ENCODE assay signal across 8 mouse cellular contexts in genomic region chr2:10284636-10285270, GRCm38 (mm10).
DNase-seq lines count a peak whose midpoint lies in the region; ATAC-seq and TF ChIP-seq lines count a peak whose summit lies in the region.

No protein-coding gene starts in this region.

- DNase-seq in heart, adult 11 months = peak; percentile 92
- no peak for DNase-seq in heart, postnatal 25 days (ENCODE audit: low spot score)
- DNase-seq in embryo, embryonic 11 days = peak; percentile 86
- peak; percentile 34 to 49 for DNase-seq in layer of hippocampus, postnatal 10 days (ENCODE audit: low spot score in 2 of 2)
- peak; percentile 71 for DNase-seq in retina, embryonic 14.5 days (ENCODE audit: low spot score)

- no peaks in the 10 kb centered on the region for H3K9me3 ChIP-seq in ES-Bruce4 (replicated peaks; ENCODE audit: control insufficient read depth, insufficient read depth, low read length, poor library complexity, severe bottlenecking)
- no peaks in the 10 kb centered on the region for H3K9me3 ChIP-seq in heart, embryonic 14.5 days (ENCODE audit: control insufficient read depth, low read length)

- no peaks in the 10 kb centered on the region for H3K36me3 ChIP-seq in ES-Bruce4 (ENCODE audit: control insufficient read depth, insufficient read depth, low read length, poor library complexity, severe bottlenecking)
- H3K36me3 ChIP-seq in heart, embryonic 14.5 days (ENCODE audit: control insufficient read depth, insufficient read depth, low read length) = no peaks in the 10 kb centered on the region

- intact Hi-C loops in heart, postnatal 25 days (cut with DNase I) = loop anchor here (5.0 kb wide), 1 partner anchor 1607 kb away; no protein-coding TSS in a partner anchor

- H3K27ac ChIP-seq in ES-Bruce4 (ENCODE audit: insufficient read depth, low read length) = no peak overlapping the region
- H3K27ac ChIP-seq in heart, embryonic 14.5 days (replicated peaks in 1 of 2; ENCODE audit: control insufficient read depth in 1 of 2, insufficient read depth in 1 of 2, low read depth in 2 of 2, low read length in 2 of 2) = no peak overlapping the region

- WGBS in heart, embryonic 14.5 days = 12% methylated on average over 10 of the region's 10 CpGs

- TF ChIP-seq POLR2A in ES-Bruce4 (IDR thresholded peaks at IDR 0.05; ENCODE audit: insufficient read depth, low read length) = no peak

- no peak for TF ChIP-seq EP300 in ES-Bruce4 (IDR thresholded peaks at IDR 0.05; ENCODE audit: insufficient read depth, low read depth, low read length)

- H3K4me2 ChIP-seq in heart, embryonic 14.5 days (ENCODE audit: low read length) = peak overlapping the region; percentile 27; the same call in 1 of the 2 replicates

- no peak overlapping the region for H3K4me3 ChIP-seq in ES-Bruce4 (ENCODE audit: low read depth, low read length)
- no peak overlapping the region for H3K4me3 ChIP-seq in heart, embryonic 14.5 days (ENCODE audit: control insufficient read depth in 1 of 2, insufficient read depth in 1 of 2, low read depth in 1 of 2, low read length in 2 of 2)

- TF ChIP-seq CTCF in ES-Bruce4 (IDR thresholded peaks at IDR 0.05; ENCODE audit: low read depth, low read length) = peak; percentile 45

- no peaks in the 10 kb centered on the region for H3K27me3 ChIP-seq in ES-Bruce4 (ENCODE audit: control insufficient read depth, insufficient read depth, low read length, poor library complexity, severe bottlenecking)
- H3K27me3 ChIP-seq in heart, embryonic 14.5 days (ENCODE audit: control insufficient read depth, insufficient read depth, low read length) = peaks cover 4% of the 10 kb centered on the region; the same call in 1 of the 2 replicates

- ATAC-seq in heart, embryonic 14.5 days (ENCODE audit: insufficient number of reproducible peaks, insufficient read depth, low FRiP score, low read depth) = no peak
- no peak for ATAC-seq in activated CD4-positive, CD25-positive, alpha-beta regulatory T cell, adult 4 months

- no peak overlapping the region for H3K9ac ChIP-seq in ES-Bruce4 (ENCODE audit: low read depth, poor library complexity, severe bottlenecking)
- peak overlapping the region; percentile 16; the same call in 1 of the 2 replicates for H3K9ac ChIP-seq in heart, embryonic 14.5 days (ENCODE audit: low read length)

- H3K4me1 ChIP-seq in ES-Bruce4 (ENCODE audit: control insufficient read depth, insufficient read depth, low read length) = no peaks in the 10 kb centered on the region
- H3K4me1 ChIP-seq in heart, embryonic 14.5 days (ENCODE audit: control insufficient read depth in 2 of 2, insufficient read depth in 2 of 2, low read length in 2 of 2) = no peaks in the 10 kb centered on the region
